Mouse (Mus musculus) bone marrow, adult 2 months (tissue): Measurements from ENCODE around the gene Gm13287.
"Not testable (repeated sequence)": the region's sequence is repeated elsewhere in the genome, so short reads cannot be mapped to it uniquely, and the experiment has no call there.

Experiments used
- CTCF ChIP-seq: fragments of 200-500 bp; IDR thresholded peaks from 2 replicates; pipeline ENCODE4 v1.5.1; 2011; ENCODE audit warnings: low read length, control low read depth; ENCODE audit not compliant: control insufficient read depth, insufficient read depth
- POLR2A ChIP-seq: fragments of 200-500 bp; IDR thresholded peaks from 2 replicates; pipeline ENCODE4 v1.6.1; 2011; ENCODE audit warnings: low read depth, mild to moderate bottlenecking, control low read depth, low read length, borderline replicate concordance; ENCODE audit not compliant: control insufficient read depth

DNA sequence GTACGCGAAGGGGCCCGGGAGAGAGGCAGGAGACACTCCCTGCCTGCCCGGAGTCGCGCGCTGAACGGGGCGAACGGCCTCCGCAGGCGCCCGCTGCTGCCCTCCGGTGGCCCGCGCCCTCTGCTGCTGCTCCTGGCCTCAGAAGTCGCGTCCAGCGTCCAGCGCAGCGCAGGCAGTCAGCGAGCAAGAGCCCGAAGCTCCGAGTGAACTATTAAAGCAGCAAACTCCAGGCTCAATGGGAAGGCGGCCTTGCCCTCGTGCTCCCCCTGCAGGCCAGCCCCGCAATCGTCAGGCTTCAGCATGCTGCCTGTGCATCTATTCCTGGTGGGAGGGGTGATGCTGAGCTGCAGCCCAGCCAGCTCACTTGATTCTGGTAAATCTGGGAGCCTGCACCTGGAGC lies 11.8 kb upstream of the Gm13287 start, which contains the start of gene Gm13278:
- not testable (repeated sequence) for TF ChIP-seq POLR2A, CTCF
